Mouse (Mus musculus) brown adipose tissue, adult 24 weeks (tissue): Measurements from ENCODE around the gene Trim58. TPM values are rescaled to one million over a fixed set of nuclear protein-coding genes. Genes with fewer than 3 reads are reported as not detected.

ENCODE experiments used
- H3K27ac ChIP-seq: fragments of 200-500 bp; replicated peaks from 2 replicates; pipeline ENCODE4 v1.5.1; 2012; ENCODE audit warnings: low read depth, mild to moderate bottlenecking, low read length
- H3K4me1 ChIP-seq: fragments of 200-500 bp; 2 replicates; pipeline ENCODE4 v1.6.1; 2012; ENCODE audit warnings: low read length, mixed read lengths; ENCODE audit not compliant: control insufficient read depth, insufficient read depth, insufficient read length
- H3K4me3 ChIP-seq: fragments of 200-500 bp; 2 replicates; pipeline ENCODE4 v1.5.1; 2012; ENCODE audit warnings: low read depth, mild to moderate bottlenecking, low read length, moderate library complexity; ENCODE audit not compliant: insufficient read depth
- polyA plus RNA-seq: library from polyadenylated mRNA; stranded (reverse); fragments of >200 nt; gene quantifications from 2 replicates; pipeline ENCODE4 v1.2.4, GENCODE M21; 2012; ENCODE audit not compliant: missing spikeins, insufficient read depth, insufficient read length

Trim58 gene
- polyA plus RNA-seq, 1 experiment = not detected

GRCm38 (mm10) chr11:58630401-58630800 is 9.9 kb upstream of the Trim58 start, which contains the start of gene Olfr323:
Gene Olfr323, minus strand, starts transcription at chr11:58630501.
- no peak within 1 kb of the TSS for H3K4me3 ChIP-seq
- no peak within 1 kb of the TSS for H3K27ac ChIP-seq
- no peaks in the 10 kb centered on the region for H3K4me1 ChIP-seq

GRCm38 (mm10) chr11:58634878-58635277 is 5.4 kb upstream of the Trim58 start:
- H3K4me1 ChIP-seq = no peaks in the 10 kb centered on the region; the same call in 1 of the 2 replicates
- H3K4me3 ChIP-seq = no peak overlapping the region
- H3K27ac ChIP-seq = no peak overlapping the region

- Histone ChIP-seq H3K27ac (no peak overlapping the region), H3K4me1 (no peaks in the 10 kb centered on the region; the same call in 1 of the 2 replicates), H3K4me3 (no peak overlapping the region)
Measured at GRCm38 (mm10) chr11:58636376-58636977, 3.8 kb upstream of the Trim58 start.

GRCm38 (mm10) chr11:58638176-58638701 is 2.0 kb upstream of the Trim58 start:
- H3K4me1 ChIP-seq = no peaks in the 10 kb centered on the region; the same call in 1 of the 2 replicates
- H3K4me3 ChIP-seq = no peak overlapping the region
- H3K27ac ChIP-seq = no peak overlapping the region

GRCm38 (mm10) chr11:58641057-58641456 is 792 bp downstream of the Trim58 start:
- H3K27ac ChIP-seq = no peak overlapping the region
- H3K4me1 ChIP-seq = no peaks in the 10 kb centered on the region; the same call in 1 of the 2 replicates
- H3K4me3 ChIP-seq = no peak overlapping the region

- Histone ChIP-seq H3K4me1 (no peaks in the 10 kb centered on the region), H3K27ac (no peak overlapping the region), H3K4me3 (no peak overlapping the region)
Measured at GRCm38 (mm10) chr11:58641638-58642358, 1.5 kb downstream of the Trim58 start.

- Histone ChIP-seq H3K4me1 (no peaks in the 10 kb centered on the region), H3K4me3 (no peak overlapping the region), H3K27ac (no peak overlapping the region)
Measured at GRCm38 (mm10) chr11:58643350-58643749, 3.1 kb downstream of the Trim58 start.

GRCm38 (mm10) chr11:58655151-58655550 is 14.9 kb downstream of the Trim58 start:
- H3K4me1 ChIP-seq = no peaks in the 10 kb centered on the region
- no peak overlapping the region for H3K27ac ChIP-seq

GRCm38 (mm10) chr11:58658596-58658995 is 18.3 kb downstream of the Trim58 start, which contains the start of gene Olfr322:
Gene Olfr322, plus strand, starts transcription at chr11:58658782.
- no peaks in the 10 kb centered on the region for H3K4me1 ChIP-seq
- H3K27ac ChIP-seq = no peak within 1 kb of the TSS
- no peak within 1 kb of the TSS for H3K4me3 ChIP-seq

More at GRCm38 (mm10) chr11:58655151-58655550, 14.9 kb downstream of the Trim58 start:
- H3K4me3 ChIP-seq = no peak overlapping the region

- no peaks in the 10 kb centered on the region for H3K4me1 ChIP-seq
- H3K27ac ChIP-seq = no peak overlapping the region
- no peak overlapping the region for H3K4me3 ChIP-seq
Measured at GRCm38 (mm10) chr11:58669252-58669651, 29.0 kb downstream of the Trim58 start.

GRCm38 (mm10) chr11:58671825-58672224 is 31.6 kb downstream of the Trim58 start:
- no peaks in the 10 kb centered on the region for H3K4me1 ChIP-seq

GRCm38 (mm10) chr11:58680799-58681198 is 40.5 kb downstream of the Trim58 start, which contains the start of gene Olfr320:
Gene Olfr320, plus strand, starts transcription at chr11:58681099.
- Histone ChIP-seq H3K4me3 (no peak within 1 kb of the TSS), H3K27ac (no peak within 1 kb of the TSS), H3K4me1 (no peaks in the 10 kb centered on the region)

More at GRCm38 (mm10) chr11:58671825-58672224, 31.6 kb downstream of the Trim58 start:
- no peak overlapping the region for H3K27ac ChIP-seq
- H3K4me3 ChIP-seq = no peak overlapping the region

- no peak within 1 kb of the TSS for H3K4me3 ChIP-seq
- no peak within 1 kb of the TSS for H3K27ac ChIP-seq
- no peaks in the 10 kb centered on the region for H3K4me1 ChIP-seq
Measured at GRCm38 (mm10) chr11:58698862-58699261, 58.6 kb downstream of the Trim58 start, which contains the start of gene Olfr319. Gene Olfr319, plus strand, starts transcription at chr11:58699162.
